Mouse (Mus musculus) skeletal muscle tissue, adult 2 months (tissue): ENCODE results near the gene Des.

Source experiments
- DNase-seq: peaks from one replicate; pipeline ENCODE4 v3.0.0-alpha.2; 2012; ENCODE audit warnings: low read depth, low spot score

The Des gene

DNA sequence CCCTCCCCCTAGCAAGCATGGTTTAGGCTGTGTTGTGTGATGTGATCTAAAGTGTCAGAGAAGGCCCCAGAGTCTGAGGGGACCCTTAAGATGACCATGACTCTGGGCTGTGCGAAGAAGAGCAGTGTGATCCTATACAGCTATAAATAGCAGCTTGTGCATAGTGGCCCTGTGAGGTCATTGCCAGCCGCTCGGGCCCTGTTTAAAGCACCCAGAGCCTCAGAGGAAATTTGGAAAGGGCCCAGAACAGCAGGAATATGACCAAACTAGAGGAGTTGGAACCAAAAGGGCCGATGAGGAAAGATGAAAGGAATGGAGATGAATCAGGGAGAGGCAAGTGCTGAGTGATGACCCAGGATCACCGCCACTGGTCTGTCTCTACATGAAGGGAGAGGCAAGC lies 12.8 kb upstream of the Des start:
- peak; percentile 71 for DNase-seq

DNA sequence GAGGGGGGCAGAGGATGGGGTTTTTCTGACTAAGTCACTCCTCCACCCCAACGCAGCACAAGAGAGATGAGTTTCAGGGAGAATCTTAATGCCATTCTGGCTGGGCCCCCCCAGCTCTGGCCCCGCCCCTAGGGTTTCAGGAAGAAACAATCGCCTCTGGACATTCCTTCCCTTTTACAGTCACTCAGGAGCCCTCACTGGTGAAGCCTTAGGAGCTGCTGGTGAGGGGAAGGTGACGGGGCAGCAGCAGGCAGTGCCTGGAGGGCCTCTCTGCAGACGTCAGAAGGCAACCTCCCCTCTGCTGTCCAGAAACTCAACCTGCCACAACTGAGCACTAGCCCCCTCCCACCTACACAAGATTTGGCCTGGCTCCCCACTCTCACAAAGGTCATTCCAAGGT lies 10.9 kb upstream of the Des start:
- DNase-seq, result no peak

DNA sequence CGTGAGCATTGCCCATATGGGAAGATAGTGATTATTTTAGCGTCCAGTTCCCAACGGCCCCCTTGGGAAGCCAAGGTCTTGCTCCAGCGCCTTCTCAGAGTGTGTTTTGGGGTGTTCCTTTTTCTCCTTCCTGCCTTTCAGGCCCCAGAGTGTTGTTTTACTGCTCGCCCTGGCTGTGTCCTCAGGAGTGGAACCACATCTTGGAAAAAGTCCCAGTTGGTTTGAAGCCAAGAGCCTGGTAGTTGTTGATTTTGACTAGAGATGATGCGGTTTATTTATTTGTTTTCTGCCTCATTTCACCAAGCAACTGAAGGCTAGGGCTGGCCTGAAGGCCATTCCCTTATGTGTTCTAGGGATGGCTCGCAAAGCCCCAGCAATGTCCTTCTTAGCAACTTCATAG lies 2.9 kb upstream of the Des start:
- no peak for DNase-seq

- no peak for DNase-seq
Observed at GRCm38 (mm10) chr1:75358009-75358408, 2.1 kb upstream of the Des start.

GRCm38 (mm10) chr1:75359346-75359745 lies 783 bp upstream of the Des start:
- DNase-seq, result peak; percentile 75

DNA sequence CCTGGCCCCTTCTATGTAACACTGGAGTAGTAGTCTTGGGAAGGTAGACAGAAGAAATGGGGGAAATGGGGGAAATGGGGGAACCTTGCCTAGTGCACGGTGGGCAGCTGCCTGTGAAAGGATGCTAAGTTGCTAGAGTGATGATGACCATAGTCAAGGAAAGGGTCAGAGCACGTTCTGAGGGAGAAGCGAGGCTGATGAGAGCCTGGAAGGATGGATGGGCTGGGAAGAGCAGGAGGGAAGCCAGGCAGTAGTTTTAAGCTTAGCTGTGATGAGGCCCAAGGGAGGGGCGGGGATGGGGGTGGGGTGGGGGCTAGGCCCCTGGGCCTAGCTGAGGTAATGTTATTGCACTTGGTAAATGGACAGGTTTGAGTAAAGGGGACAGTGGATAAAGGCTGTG lies 994 bp downstream of the Des start:
- DNase-seq, result no peak

DNA sequence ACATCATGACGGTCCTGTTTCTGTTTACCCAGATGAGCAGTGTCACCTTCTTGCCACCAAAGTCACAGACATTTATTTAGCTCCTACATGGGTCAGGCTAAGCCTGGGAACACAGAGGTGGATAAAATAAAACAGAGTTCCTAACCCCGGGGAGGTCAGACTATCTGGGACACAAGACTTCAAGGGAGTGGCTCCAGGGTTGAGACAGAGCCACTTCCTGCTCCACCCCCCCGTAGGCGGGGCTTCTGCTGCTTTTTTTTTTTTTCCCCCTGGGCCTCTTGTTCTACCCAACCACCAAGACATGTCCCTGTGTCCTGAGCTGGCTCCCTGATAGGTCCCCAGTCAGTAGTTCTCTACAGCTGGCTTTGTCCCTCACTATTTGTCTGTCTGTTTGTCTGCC lies 1.6 kb downstream of the Des start:
- peak; percentile 85 for DNase-seq

GRCm38 (mm10) chr1:75363868-75364267 lies 3.7 kb downstream of the Des start:
- DNase-seq, result no peak

DNA sequence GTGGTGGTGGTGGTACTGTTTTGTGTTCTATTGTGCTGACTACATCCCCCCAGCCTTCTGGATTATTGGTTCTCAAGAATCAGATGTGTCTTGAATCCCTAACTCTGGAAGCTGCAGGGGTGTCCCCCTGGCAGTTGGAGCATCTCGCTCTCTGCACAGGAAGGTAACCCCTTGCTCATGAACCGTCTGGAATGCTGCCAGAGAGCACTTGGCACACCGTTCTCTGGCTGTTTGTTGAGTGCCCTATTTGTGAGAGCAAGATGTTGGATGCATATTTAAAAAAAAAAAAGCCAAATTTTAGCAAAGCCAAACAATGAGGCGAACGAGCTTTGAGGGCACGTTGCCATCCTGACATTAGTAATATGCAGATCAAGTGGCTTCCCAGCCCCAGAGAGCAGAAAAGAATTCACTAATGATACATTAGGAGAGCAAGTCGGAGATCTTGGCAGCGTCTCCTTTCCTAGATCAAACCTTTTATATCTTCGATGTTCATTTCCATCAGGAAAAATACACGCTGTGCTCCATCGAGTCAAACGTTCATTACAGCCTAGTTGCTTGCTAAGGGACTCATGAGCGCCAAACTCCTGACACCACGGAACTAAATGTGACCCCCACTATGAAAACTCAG lies 5.5 kb downstream of the Des start:
- no peak for DNase-seq

- DNase-seq, result no peak
Observed at GRCm38 (mm10) chr1:75369360-75369983, 9.3 kb downstream of the Des start.

DNA sequence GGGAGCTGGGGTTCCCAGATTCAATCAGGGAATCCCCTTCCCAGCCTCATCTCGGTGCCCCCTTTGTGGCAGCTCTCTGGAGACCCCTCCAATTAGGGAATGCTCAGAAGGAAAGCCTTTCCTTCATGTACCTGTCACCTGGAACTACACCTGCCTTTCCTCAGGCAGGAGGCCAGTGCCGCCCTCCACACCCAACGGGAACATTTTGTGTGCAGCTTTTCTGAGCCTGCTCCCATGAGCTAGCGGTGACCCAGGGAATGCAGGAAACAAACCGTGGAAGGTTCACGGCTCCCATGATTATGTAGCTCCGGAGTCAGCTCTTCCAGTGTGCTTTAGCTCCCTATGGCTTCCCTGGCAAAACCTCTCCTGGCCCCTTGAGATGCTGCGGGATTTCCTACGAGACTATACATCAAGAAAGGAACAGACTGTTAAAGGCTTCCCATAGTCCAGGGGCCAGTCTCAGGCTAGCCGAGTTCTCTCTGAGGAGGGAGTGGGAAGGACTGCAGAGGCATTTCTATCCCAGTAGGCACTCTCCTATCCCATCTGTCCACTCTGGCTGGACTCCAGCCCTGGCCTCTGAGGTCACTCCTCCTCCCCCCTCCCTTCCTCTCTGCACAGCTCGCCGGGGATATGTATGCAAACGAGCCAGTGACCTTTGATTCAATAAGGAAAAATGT lies 10.0 kb downstream of the Des start:
- peak; percentile 91 for DNase-seq

- peak; percentile 96 for DNase-seq
Observed at GRCm38 (mm10) chr1:75371317-75372095, 11.4 kb downstream of the Des start.

DNA sequence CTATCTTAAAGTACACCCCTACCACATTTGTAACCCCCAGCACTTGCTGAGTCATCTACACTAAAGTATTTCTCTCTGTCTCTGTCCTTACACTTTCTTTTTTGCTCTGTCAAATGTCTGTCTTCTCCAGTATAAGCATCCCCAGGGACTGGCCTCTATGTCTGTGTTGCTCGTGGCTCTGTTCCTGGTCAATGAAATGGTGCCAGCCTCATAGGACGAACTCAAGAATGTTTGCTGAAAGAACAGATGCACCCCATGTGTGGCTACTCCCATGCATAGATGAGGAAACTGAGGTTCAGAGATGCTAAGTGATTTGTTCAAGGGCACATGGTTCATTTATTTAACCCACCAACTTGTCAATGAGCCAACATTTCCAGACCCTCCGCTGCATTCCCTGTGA lies 12.3 kb downstream of the Des start:
- no peak for DNase-seq

- no peak for DNase-seq
Observed at GRCm38 (mm10) chr1:75373276-75373675, 13.1 kb downstream of the Des start.

- peak; percentile 91 for DNase-seq
Observed at GRCm38 (mm10) chr1:75374950-75375936, 15.1 kb downstream of the Des start, which contains the start of gene Speg. Speg (plus strand) TSS chr1:75375297.

DNA sequence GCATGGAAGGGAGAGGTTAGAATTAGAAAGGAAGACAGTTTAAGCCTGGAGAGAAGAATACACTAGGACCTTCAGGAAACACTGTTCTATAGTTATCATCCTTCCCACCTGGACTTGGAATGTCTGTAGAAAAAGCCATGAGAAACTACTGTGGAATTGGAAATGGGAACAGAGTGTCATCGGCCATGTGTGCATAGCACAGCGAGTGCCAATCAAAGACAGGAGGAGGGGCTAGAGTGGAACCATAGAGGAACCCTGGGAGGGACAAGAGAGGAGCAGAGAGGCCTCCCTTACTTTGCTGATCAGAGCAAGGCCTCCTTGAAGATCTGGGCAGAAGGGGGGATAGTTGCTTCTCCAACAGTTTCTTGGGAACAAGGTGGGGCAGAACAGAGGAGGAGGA lies 19.1 kb downstream of the Des start:
- DNase-seq, result no peak

- peak; percentile 88 for DNase-seq
Observed at GRCm38 (mm10) chr1:75379931-75380330, 19.8 kb downstream of the Des start.

- DNase-seq, result no peak
Observed at GRCm38 (mm10) chr1:75380951-75381350, 20.8 kb downstream of the Des start.

- DNase-seq, result no peak
Observed at GRCm38 (mm10) chr1:75381482-75382355, 21.6 kb downstream of the Des start.
